Mouse (Mus musculus) CH12.LX (cell line): ENCODE measurements at regions not wholly inside any gene's neighbourhood (a gene's known extent, or its start where the extent isn't known, plus 50 kb on each side); places are given as distances from the start of the nearest gene placed in this dataset.

Experiments used
- DNase-seq: peaks from one replicate; pipeline ENCODE4 v3.0.0-alpha.2; 2013; ENCODE audit errors: extremely low read depth
- H3K27ac ChIP-seq: 2 replicates; pipeline ENCODE4 v1.5.1; 2012; ENCODE audit warnings: low read depth, mild to moderate bottlenecking, control low read depth, moderate library complexity; ENCODE audit not compliant: insufficient read depth
- H3K27me3 ChIP-seq: replicated peaks from 2 replicates; pipeline ENCODE3; 2012; ENCODE audit warnings: inconsistent platforms
- H3K36me3 ChIP-seq, 2 experiments: replicated peaks in 1 of 2; 2 replicates each; pipeline versions ENCODE3 to v1.6.1; 2012; ENCODE audit warnings: inconsistent platforms in 1 of 2, low read length in 1 of 2, mild to moderate bottlenecking in 1 of 2, mixed read lengths in 1 of 2, moderate library complexity in 1 of 2; ENCODE audit not compliant: control insufficient read depth in 1 of 2, insufficient read depth in 1 of 2
- H3K4me1 ChIP-seq, 2 experiments: 2 replicates each; pipeline ENCODE4 v1.6.1; 2012; ENCODE audit warnings: inconsistent platforms in 1 of 2, moderate library complexity in 1 of 2; ENCODE audit not compliant: insufficient read depth in 2 of 2, control insufficient read depth in 1 of 2
- H3K4me2 ChIP-seq: 2 replicates; pipeline ENCODE4 v1.6.1; 2012; ENCODE audit warnings: low read depth, mild to moderate bottlenecking, control low read depth; ENCODE audit not compliant: poor library complexity, insufficient read depth, severe bottlenecking
- H3K4me3 ChIP-seq, 3 experiments: fragments of 150-350 bp in 1 of 3; sonication (generic) in 1 of 3; replicated peaks in 1 of 3; 2 replicates each; pipeline versions ENCODE3 to v1.5.1; 2011 to 2012; ENCODE audit warnings: low read depth in 2 of 3, low read length in 2 of 3, mild to moderate bottlenecking in 2 of 3, moderate library complexity in 2 of 3, control low read depth in 1 of 3, improper control_type of control experiment in 1 of 3, inconsistent platforms in 1 of 3, mixed read lengths in 1 of 3; ENCODE audit not compliant: poor library complexity in 1 of 3
- H3K79me2 ChIP-seq: replicated peaks from 2 replicates; pipeline ENCODE4 v1.6.1; 2012; ENCODE audit warnings: mild to moderate bottlenecking, moderate library complexity; ENCODE audit not compliant: control insufficient read depth, poor library complexity, insufficient read depth, severe bottlenecking; ENCODE audit errors: extremely low read depth
- H3K9ac ChIP-seq: 2 replicates; pipeline ENCODE4 v1.6.1; 2012; ENCODE audit warnings: low read depth, mild to moderate bottlenecking, control low read depth, moderate library complexity; ENCODE audit not compliant: insufficient read depth
- H3K9me3 ChIP-seq: replicated peaks from 2 replicates; pipeline ENCODE3; 2012; ENCODE audit warnings: low read length, inconsistent platforms, mixed read lengths
- BHLHE40 ChIP-seq: IDR thresholded peaks from 2 replicates; pipeline ENCODE4 v1.6.1; 2011; ENCODE audit warnings: mild to moderate bottlenecking, low read depth, low read length, improper control_type of control experiment
- E2F4 ChIP-seq: IDR thresholded peaks from 2 replicates; pipeline ENCODE4 v1.6.1; 2011; ENCODE audit warnings: low read depth, low read length, improper control_type of control experiment; ENCODE audit not compliant: insufficient replicate concordance
- EP300 ChIP-seq: IDR thresholded peaks from 2 replicates; pipeline ENCODE4 v1.6.1; 2011; ENCODE audit warnings: low read length, improper control_type of control experiment
- ETS1 ChIP-seq: conservative IDR thresholded peaks from 2 replicates; pipeline ENCODE4 v1.6.1; 2012; ENCODE audit warnings: low read depth, mild to moderate bottlenecking, inconsistent platforms, low read length, improper control_type of control experiment, moderate library complexity
- GABPA ChIP-seq: IDR thresholded peaks from 2 replicates; pipeline ENCODE4 v1.6.1; 2012; ENCODE audit warnings: low read depth, low read length, improper control_type of control experiment, inconsistent platforms; ENCODE audit not compliant: insufficient replicate concordance
- HCFC1 ChIP-seq: IDR thresholded peaks from 2 replicates; pipeline ENCODE4 v1.6.1; 2012; ENCODE audit warnings: low read depth, mild to moderate bottlenecking, inconsistent platforms, low read length, improper control_type of control experiment
- JUN ChIP-seq: IDR thresholded peaks from 2 replicates; pipeline ENCODE4 v1.6.1; 2011; ENCODE audit warnings: low read depth, mild to moderate bottlenecking, low read length, improper control_type of control experiment, moderate library complexity; ENCODE audit not compliant: insufficient read depth
- MAX ChIP-seq: IDR thresholded peaks from 2 replicates; pipeline ENCODE4 v1.6.1; 2011; ENCODE audit warnings: low read length, improper control_type of control experiment
- PAX5 ChIP-seq: IDR thresholded peaks from 2 replicates; pipeline ENCODE4 v1.6.1; 2012; ENCODE audit warnings: low read length, inconsistent platforms, mixed read lengths
- POLR2A ChIP-seq: IDR thresholded peaks from 2 replicates; pipeline ENCODE4 v1.6.1; 2011; ENCODE audit warnings: low read depth, mild to moderate bottlenecking, improper control_type of control experiment, low read length
- RCOR1 ChIP-seq: conservative IDR thresholded peaks from 2 replicates; pipeline ENCODE4 v1.6.1; 2012; ENCODE audit warnings: low read depth, mild to moderate bottlenecking, inconsistent platforms, low read length, improper control_type of control experiment
- SIN3A ChIP-seq: IDR thresholded peaks from 2 replicates; pipeline ENCODE4 v1.6.1; 2012; ENCODE audit warnings: low read length, improper control_type of control experiment, inconsistent platforms
- SMC3 ChIP-seq: IDR thresholded peaks from 2 replicates; pipeline ENCODE4 v1.6.1; 2011; ENCODE audit warnings: low read depth, low read length, improper control_type of control experiment
- TBP ChIP-seq: conservative IDR thresholded peaks from 2 replicates; pipeline ENCODE4 v1.6.1; 2011; ENCODE audit warnings: low read depth, low read length, improper control_type of control experiment
- USF1 ChIP-seq: IDR thresholded peaks from 2 replicates; pipeline ENCODE4 v1.6.1; 2014; ENCODE audit warnings: low read depth, mild to moderate bottlenecking, inconsistent platforms, low read length, improper control_type of control experiment
- ZC3H11A ChIP-seq: IDR thresholded peaks from 2 replicates; pipeline ENCODE4 v1.6.1; 2012; ENCODE audit warnings: low read depth, mild to moderate bottlenecking, inconsistent platforms, low read length, improper control_type of control experiment
- ZKSCAN1 ChIP-seq: IDR thresholded peaks from 2 replicates; pipeline ENCODE4 v1.6.1; 2012; ENCODE audit warnings: low read depth, inconsistent platforms, low read length, improper control_type of control experiment, borderline replicate concordance
- ZNF384 ChIP-seq: IDR thresholded peaks from 2 replicates; pipeline ENCODE4 v1.6.1; 2012; ENCODE audit warnings: low read depth, low read length, improper control_type of control experiment, inconsistent platforms
- dilution Hi-C: fragments of 300-500 bp; cut with MboI; formaldehyde crosslinking; loops from 2 replicates; pipeline ENCODE4 v1.14.3; 2020; ENCODE audit warnings: low sequenced_read_pairs; ENCODE audit not compliant: extremely low pct_unique_long_range_greater_than_20kb, extremely low pct_ligation_motif_present
- in situ Hi-C: fragments of 300-500 bp; cut with MboI; formaldehyde crosslinking; loops from 3 replicates; pipeline ENCODE4 v1.14.3; 2019; ENCODE audit warnings: low sequenced_read_pairs, low pct_ligation_motif_present, low pct_unique_long_range_greater_than_20kb, mixed read lengths

GRCm38 (mm10) chr1:168026481-168026880 is 337.4 kb downstream of the Lmx1a start:
- H3K27me3 ChIP-seq: no peaks in the 10 kb centered on the region
- no peak overlapping the region for H3K4me3 ChIP-seq
- no peaks in the 10 kb centered on the region for H3K79me2 ChIP-seq
- no peak for DNase-seq
- H3K27ac ChIP-seq: no peak overlapping the region
- dilution Hi-C loops (no loop called here), in situ Hi-C loops (no loop called here)
- no peaks in the 10 kb centered on the region for H3K4me1 ChIP-seq
- H3K36me3 ChIP-seq: no peaks in the 10 kb centered on the region
- H3K9me3 ChIP-seq: peaks cover 63% of the 10 kb centered on the region
- H3K9ac ChIP-seq: no peak overlapping the region
- no peak overlapping the region for H3K4me2 ChIP-seq
- TF ChIP-seq JUN (no peak), POLR2A (no peak), SMC3 (no peak), TBP (no peak), ETS1 (no peak), BHLHE40 (no peak), HCFC1 (no peak), PAX5 (no peak), USF1 (no peak), E2F4 (no peak), ZKSCAN1 (no peak)

- in situ Hi-C loops: no loop called here
- no peaks in the 10 kb centered on the region for H3K79me2 ChIP-seq
- no peak for DNase-seq
- no peak overlapping the region for H3K9ac ChIP-seq
- no peak overlapping the region for H3K27ac ChIP-seq
- peaks cover 65% of the 10 kb centered on the region for H3K9me3 ChIP-seq
- H3K4me2 ChIP-seq: no peak overlapping the region
- H3K36me3 ChIP-seq: no peaks in the 10 kb centered on the region
- dilution Hi-C loops: no loop called here
- TF ChIP-seq GABPA (no peak), SIN3A (no peak), ZC3H11A (no peak), ETS1 (no peak), PAX5 (no peak), EP300 (no peak), ZNF384 (no peak), RCOR1 (no peak), MAX (no peak), USF1 (no peak)
- H3K4me1 ChIP-seq: no peaks in the 10 kb centered on the region
- no peak overlapping the region for H3K4me3 ChIP-seq
- no peaks in the 10 kb centered on the region for H3K27me3 ChIP-seq
Observed at GRCm38 (mm10) chr1:168044765-168045164, 355.7 kb downstream of the Lmx1a start.
